Mouse (Mus musculus): Measurements from ENCODE around the gene Dusp27.

Gene Dusp27

GRCm38 (mm10) chr1:166127719-166128118 lies at the start of gene Dusp27:
TSS of gene Dusp27 (minus strand) at chr1:166127922.
- DNase-seq: peak; percentile 84

GRCm38 (mm10) chr1:166173621-166174020 lies 45.9 kb upstream of the Dusp27 start:
- DNase-seq: peak; percentile 51

DNA sequence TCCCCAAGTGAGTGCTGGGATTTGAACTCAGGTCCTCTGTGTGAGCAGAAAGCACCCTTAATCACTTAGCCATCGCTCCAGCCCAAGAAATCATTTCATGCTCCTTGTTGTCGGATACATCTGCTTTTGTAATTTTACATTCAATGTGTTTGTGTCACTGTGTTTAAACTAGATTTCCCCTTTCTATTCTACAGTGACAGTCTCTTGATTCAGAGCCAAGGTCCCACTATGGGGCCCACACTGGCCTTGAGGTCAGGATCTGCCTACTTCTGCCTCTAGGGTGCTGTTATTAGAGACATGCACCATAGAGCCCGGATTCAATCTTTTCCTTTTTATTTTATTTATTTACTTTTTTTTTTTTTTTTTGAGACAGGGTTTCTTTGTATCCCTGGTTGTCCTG lies 45.3 kb upstream of the Dusp27 start:
- peak; percentile 52 for DNase-seq

DNA sequence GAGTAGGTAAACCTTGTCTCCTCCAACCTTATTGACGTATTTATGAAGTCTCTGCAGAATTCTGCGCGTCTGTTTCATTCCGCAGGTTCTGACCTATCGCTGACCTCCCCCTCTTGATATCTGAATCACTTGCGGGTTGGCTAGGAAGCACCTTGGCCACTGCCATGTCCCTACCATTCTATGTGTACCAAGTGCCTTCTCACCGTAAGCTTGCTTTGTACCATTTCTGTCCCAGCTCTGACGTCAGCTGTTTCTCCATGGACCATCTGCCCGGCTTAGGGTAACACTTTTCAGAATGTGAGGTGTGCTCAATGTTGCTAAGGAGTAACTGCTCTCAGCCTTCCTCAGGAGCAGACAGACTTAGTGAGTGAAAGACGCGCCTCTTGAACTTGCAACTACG lies 43.1 kb upstream of the Dusp27 start:
- peak; percentile 72 for DNase-seq

DNA sequence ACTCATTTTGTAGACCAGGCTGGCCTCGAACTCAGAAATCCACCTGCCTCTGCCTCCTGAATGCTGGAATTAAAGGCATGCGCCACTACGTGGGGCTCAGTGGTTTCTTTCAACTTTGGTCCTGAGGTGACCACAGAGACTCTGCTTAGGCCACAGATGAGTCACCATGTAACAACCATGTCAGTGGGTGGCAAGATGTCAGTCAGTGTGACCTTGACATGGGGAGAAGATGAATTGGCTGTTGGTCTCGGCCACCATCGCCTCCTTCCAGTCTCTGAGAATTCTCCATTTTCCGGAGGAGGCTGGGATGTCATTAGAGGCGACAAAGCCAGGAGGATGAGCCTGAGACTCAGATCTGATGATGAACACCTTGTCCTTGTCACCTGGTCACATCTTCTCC lies 42.0 kb upstream of the Dusp27 start:
- DNase-seq: peak; percentile 60

DNA sequence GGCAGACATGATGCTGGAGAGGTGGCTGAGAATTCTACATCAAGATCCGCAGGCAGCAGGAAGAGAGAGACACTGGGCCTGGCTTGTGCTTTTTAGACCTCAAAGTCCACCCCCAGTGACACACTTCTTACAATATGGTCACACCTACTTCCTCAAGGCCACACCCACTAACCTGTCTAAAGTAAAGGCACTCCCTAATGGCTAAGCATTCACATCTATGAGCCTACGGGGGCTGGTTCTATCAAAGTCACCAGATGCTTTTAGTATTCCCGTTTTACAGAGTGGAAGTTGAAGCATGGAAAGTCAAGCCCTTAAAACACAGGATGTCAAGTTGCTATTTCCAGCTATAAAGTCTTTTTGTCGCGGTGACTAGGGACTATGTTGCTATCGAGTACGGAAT lies 40.3 kb upstream of the Dusp27 start:
- DNase-seq: peak; percentile 55

- DNase-seq: peak; percentile 30
These were observed 39.7 kb upstream of the Dusp27 start for GRCm38 (mm10) chr1:166167405-166167804.

DNA sequence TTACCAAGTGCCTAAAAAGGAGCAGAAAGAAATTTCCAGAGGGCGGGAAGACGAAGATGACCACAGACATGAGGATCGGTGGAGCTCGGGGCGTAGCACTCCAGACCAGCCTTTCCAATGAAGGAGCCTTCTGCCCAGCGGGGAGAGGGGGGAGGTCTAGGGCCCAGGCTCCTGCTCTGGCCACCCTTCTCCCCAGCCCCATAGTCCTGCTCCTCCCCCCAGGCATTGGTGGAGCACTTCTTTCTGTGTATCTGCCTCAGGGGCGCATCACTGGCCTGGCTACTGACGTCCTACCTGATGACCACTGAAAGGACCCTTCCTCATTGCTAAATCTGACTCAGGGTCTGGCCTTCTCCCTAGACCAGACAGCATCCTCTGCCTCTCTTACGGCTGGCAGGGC lies 37.4 kb upstream of the Dusp27 start:
- no peak for DNase-seq

- no peak for DNase-seq
These were observed 36.9 kb upstream of the Dusp27 start for GRCm38 (mm10) chr1:166164580-166164979.

GRCm38 (mm10) chr1:166160569-166161445 lies 33.1 kb upstream of the Dusp27 start:
- DNase-seq: no peak

- no peak for DNase-seq
These were observed 32.4 kb upstream of the Dusp27 start for GRCm38 (mm10) chr1:166160111-166160510.

DNA sequence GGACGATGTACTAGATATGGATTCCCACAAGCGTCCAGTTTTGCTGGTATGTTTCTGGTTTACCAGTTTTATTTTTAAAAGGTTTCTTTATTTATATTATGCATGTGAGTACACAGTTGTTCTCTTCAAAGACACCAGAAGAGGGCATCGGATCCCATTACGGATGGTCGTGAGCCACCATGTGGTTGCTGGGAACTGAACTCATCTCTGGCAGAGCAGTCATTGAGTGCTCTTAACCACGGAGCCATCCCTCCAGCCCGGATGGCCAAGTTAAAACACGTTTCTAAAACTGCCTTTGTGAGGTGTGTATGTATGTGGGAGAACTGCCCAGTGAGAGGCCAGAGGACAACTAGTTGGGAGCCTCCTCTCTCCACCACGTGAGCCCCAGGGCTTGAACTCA lies 30.9 kb upstream of the Dusp27 start:
- DNase-seq: no peak

- DNase-seq: no peak
These were observed 30.0 kb upstream of the Dusp27 start for GRCm38 (mm10) chr1:166157712-166158111.

GRCm38 (mm10) chr1:166155113-166155494 lies 27.4 kb upstream of the Dusp27 start:
- no peak for DNase-seq

DNA sequence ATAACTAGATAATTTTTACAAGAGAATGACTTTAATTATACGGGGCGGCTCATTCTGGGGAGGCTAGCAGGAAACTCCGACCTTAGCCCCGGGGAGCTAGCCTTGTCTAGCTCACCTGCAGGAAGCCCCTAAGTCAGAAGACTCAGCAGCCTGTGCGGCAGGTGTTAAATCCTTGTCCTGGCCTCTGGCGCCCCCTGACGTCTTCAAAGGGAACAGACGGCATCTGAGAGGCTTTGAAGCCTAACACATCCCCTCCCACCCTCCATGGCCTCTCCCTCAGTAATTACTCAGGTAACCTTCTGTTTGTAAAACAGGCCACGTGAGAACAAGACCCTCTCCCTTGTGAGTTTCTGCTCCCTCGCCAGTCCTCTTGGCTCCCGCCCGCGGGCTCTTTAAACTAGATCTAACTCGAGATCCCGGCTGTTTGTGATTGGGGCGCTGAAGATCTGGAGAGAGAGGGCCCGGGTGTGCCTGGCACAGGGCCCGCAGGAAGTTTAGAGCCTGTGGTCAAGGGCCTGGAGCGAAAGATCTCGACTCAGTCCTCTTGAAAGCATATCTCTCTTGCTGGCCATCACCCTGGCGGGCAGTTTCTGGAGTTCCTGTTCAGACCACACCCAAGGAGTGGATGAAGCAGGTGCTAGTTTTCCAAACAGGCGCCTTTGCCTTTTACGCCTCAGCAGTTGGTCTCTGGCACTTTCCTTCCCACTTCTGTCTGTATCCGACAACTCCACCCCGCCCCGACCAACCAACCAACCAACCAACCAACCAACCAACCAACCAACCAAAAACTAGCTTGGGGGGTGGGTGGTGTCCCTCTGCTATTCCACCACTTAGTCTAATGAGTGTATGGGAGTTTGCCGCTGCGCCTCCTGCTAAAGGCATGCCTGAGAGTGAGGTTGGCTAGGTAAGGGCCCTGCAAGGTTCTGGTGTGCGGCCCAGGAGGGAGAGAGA lies 26.7 kb upstream of the Dusp27 start:
- DNase-seq: peak; percentile 92

DNA sequence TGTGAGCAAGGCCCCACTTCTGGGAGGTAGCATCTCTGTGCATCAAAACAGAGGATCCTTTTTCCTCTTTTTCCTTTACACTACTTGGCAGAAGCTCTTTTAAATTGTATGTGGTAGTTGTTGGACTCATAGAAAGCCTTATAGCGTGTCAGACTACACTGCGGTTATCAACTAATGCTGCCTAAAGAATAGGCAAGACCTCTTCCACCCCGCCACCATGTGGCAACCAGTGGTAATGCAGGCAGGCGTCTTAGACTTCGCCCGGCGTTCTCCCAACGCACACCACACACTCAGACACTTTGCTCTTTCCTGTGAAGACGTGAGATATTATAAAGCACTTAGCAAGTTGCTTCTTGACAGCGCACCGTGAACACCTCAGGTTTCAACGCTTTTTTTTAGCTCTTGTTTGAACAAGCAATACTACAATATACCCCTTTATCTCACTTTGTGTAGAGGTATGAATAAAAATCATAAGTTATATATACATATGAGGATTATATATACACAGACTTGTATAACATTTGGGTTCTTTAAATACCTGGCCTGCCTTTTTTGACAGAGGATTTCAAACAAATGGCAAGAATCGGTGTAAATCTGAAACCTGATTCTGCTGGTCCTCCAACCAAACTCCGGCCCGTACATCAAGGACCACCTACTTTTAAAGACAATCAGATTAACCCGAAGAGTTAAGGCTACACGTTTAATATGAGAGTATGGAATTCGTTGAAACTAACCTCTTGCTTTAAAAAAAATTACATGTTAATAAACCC lies 25.8 kb upstream of the Dusp27 start:
- peak; percentile 92 for DNase-seq

GRCm38 (mm10) chr1:166152034-166152433 lies 24.3 kb upstream of the Dusp27 start:
- no peak for DNase-seq

DNA sequence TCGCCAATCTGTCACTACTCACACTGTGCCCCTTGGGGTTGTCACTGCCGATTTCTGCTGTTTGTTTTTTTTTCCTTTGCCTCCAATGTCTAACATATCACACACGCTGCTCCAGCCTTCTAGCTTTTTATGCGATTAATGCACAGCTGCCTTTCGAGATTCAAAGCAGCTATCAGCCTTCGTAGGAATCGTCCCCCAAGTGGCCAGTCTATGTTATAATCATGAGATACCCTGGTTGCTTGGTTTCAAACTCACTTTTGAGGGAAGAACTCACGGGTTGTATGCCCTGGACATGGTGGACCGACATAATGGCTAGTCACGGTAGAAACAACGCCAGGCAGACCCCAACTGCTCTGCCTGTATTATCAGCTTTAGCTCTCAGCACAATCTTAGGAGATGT lies 23.6 kb upstream of the Dusp27 start:
- no peak for DNase-seq

GRCm38 (mm10) chr1:166150035-166150434 lies 22.3 kb upstream of the Dusp27 start:
- DNase-seq: no peak

DNA sequence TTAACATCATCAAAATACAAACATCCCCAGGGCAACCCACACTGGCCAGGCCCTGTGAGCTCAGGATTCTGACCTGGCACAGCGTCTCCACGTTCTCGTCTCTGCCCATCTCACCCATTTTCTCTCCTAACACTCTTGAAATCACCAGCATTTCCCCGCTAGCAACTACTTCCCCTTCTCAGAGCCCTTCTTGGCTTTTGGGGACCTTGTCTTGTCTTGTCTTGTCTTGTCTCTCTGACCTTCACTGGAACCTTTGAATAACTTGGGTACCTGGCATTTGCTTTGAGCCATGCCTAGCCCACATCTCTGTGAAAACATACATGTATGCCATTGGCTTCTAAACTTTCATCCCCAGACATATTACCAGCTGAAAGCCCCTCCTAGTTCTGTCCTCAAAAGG lies 21.7 kb upstream of the Dusp27 start:
- DNase-seq: no peak

DNA sequence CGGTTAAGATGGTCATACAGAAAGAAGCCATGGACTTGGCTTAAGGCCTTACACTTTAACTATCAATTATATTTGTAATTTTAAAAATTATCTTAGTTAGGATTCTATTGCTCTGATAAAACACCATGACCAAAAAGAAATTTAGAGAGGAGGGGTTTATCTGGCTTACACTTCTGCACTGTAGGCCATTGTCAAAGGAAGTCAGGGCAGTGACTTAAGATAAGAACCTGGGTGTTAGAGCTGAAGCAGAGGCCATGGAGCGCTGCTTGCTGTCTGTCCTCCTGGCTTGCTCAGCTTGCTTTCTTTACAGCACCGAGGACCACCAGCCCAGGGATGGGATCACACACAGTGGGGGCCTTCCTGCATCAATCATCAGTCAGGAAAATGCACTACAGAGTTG lies 19.9 kb upstream of the Dusp27 start:
- DNase-seq: no peak

DNA sequence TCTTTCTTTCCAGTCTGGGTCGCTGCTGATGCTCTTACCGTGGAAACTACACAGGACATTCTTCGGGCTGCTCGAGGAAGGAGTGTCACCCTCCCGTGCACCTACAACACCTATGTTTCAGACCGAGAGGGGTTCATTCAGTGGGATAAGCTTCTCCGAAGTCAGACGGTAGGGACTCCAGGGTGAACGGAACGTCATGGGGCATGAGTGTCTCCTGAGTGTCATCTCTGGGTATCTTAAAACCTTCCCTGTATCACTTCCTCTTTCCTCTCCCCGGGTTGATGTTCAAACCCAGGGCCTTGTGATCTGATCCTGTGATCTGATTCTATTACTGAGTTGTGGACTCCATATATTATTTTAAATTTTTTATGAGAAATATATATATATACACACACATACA lies 18.9 kb upstream of the Dusp27 start:
- no peak for DNase-seq

DNA sequence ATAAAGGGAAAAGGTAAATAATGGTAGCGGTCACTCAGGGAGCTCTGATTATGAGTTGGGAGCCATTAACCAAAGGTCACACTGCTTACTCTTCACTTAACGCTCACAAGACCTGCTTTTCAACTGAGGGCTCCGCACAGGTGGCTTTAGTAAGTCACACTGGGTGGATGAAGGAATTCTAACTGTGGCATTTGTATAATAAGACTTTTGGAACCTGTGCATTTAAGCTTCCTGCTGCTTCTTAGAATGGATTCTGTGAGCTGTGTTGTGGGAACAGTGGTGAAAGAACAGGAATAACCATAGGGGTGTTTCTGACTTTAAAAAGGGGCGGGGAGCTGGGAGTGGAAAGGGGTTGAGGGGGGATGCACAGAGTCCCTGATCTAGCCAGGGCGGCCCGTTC lies 14.6 kb upstream of the Dusp27 start:
- DNase-seq: no peak

All from heart, adult 11 months (tissue).